Mouse (Mus musculus) CH12.LX (cell line): Measurements from ENCODE around the gene Szrd1. TPM values are rescaled to one million over a fixed set of nuclear protein-coding genes. Genes with fewer than 3 reads are reported as not detected.

Experiments used
- DNase-seq: peaks from one replicate; pipeline ENCODE4 v3.0.0-alpha.2; 2013; ENCODE audit errors: extremely low read depth
- H3K27ac ChIP-seq: 2 replicates; pipeline ENCODE4 v1.5.1; 2012; ENCODE audit warnings: low read depth, mild to moderate bottlenecking, control low read depth, moderate library complexity; ENCODE audit not compliant: insufficient read depth
- H3K27me3 ChIP-seq: replicated peaks from 2 replicates; pipeline ENCODE3; 2012; ENCODE audit warnings: inconsistent platforms
- H3K36me3 ChIP-seq, 2 experiments: replicated peaks in 1 of 2; 2 replicates each; pipeline versions ENCODE3 to v1.6.1; 2012; ENCODE audit warnings: inconsistent platforms in 1 of 2, low read length in 1 of 2, mild to moderate bottlenecking in 1 of 2, mixed read lengths in 1 of 2, moderate library complexity in 1 of 2; ENCODE audit not compliant: control insufficient read depth in 1 of 2, insufficient read depth in 1 of 2
- H3K4me1 ChIP-seq, 2 experiments: 2 replicates each; pipeline ENCODE4 v1.6.1; 2012; ENCODE audit warnings: inconsistent platforms in 1 of 2, moderate library complexity in 1 of 2; ENCODE audit not compliant: insufficient read depth in 2 of 2, control insufficient read depth in 1 of 2
- H3K4me2 ChIP-seq: 2 replicates; pipeline ENCODE4 v1.6.1; 2012; ENCODE audit warnings: low read depth, mild to moderate bottlenecking, control low read depth; ENCODE audit not compliant: poor library complexity, insufficient read depth, severe bottlenecking
- H3K4me3 ChIP-seq, 3 experiments: fragments of 150-350 bp in 1 of 3; sonication (generic) in 1 of 3; replicated peaks in 1 of 3; 2 replicates each; pipeline versions ENCODE3 to v1.5.1; 2011 to 2012; ENCODE audit warnings: low read depth in 2 of 3, low read length in 2 of 3, mild to moderate bottlenecking in 2 of 3, moderate library complexity in 2 of 3, control low read depth in 1 of 3, improper control_type of control experiment in 1 of 3, inconsistent platforms in 1 of 3, mixed read lengths in 1 of 3; ENCODE audit not compliant: poor library complexity in 1 of 3
- H3K79me2 ChIP-seq: replicated peaks from 2 replicates; pipeline ENCODE4 v1.6.1; 2012; ENCODE audit warnings: mild to moderate bottlenecking, moderate library complexity; ENCODE audit not compliant: control insufficient read depth, poor library complexity, insufficient read depth, severe bottlenecking; ENCODE audit errors: extremely low read depth
- H3K9ac ChIP-seq: 2 replicates; pipeline ENCODE4 v1.6.1; 2012; ENCODE audit warnings: low read depth, mild to moderate bottlenecking, control low read depth, moderate library complexity; ENCODE audit not compliant: insufficient read depth
- H3K9me3 ChIP-seq: replicated peaks from 2 replicates; pipeline ENCODE3; 2012; ENCODE audit warnings: low read length, inconsistent platforms, mixed read lengths
- CHD1 ChIP-seq: IDR thresholded peaks from 2 replicates; pipeline ENCODE4 v1.6.1; 2012; ENCODE audit warnings: low read depth, low read length, improper control_type of control experiment, inconsistent platforms
- ELF1 ChIP-seq: IDR thresholded peaks from 2 replicates; pipeline ENCODE4 v1.6.1; 2014; ENCODE audit warnings: low read depth, mild to moderate bottlenecking, inconsistent platforms, low read length, improper control_type of control experiment
- HCFC1 ChIP-seq: IDR thresholded peaks from 2 replicates; pipeline ENCODE4 v1.6.1; 2012; ENCODE audit warnings: low read depth, mild to moderate bottlenecking, inconsistent platforms, low read length, improper control_type of control experiment
- IRF4 ChIP-seq: IDR thresholded peaks from 2 replicates; pipeline ENCODE4 v1.6.1; 2014; ENCODE audit warnings: low read depth, mild to moderate bottlenecking, inconsistent platforms, low read length, improper control_type of control experiment
- JUND ChIP-seq: conservative IDR thresholded peaks from 2 replicates; pipeline ENCODE4 v1.6.1; 2011; ENCODE audit warnings: low read depth, low read length, improper control_type of control experiment
- MEF2A ChIP-seq: IDR thresholded peaks from 2 replicates; pipeline ENCODE4 v1.6.1; 2014; ENCODE audit warnings: low read depth, mild to moderate bottlenecking, inconsistent platforms, low read length, improper control_type of control experiment, borderline replicate concordance
- MXI1 ChIP-seq: IDR thresholded peaks from 2 replicates; pipeline ENCODE4 v1.6.1; 2011; ENCODE audit warnings: mild to moderate bottlenecking, low read depth, low read length, improper control_type of control experiment
- MYC ChIP-seq: IDR thresholded peaks from 2 replicates; pipeline ENCODE4 v1.6.1; 2011; ENCODE audit warnings: low read depth, mild to moderate bottlenecking, improper control_type of control experiment, low read length
- NELFE ChIP-seq: IDR thresholded peaks from 2 replicates; pipeline ENCODE4 v1.6.1; 2011; ENCODE audit warnings: low read depth, low read length, improper control_type of control experiment
- PAX5 ChIP-seq: IDR thresholded peaks from 2 replicates; pipeline ENCODE4 v1.6.1; 2012; ENCODE audit warnings: low read length, inconsistent platforms, mixed read lengths
- POLR2A ChIP-seq: IDR thresholded peaks from 2 replicates; pipeline ENCODE4 v1.6.1; 2011; ENCODE audit warnings: low read depth, mild to moderate bottlenecking, improper control_type of control experiment, low read length
- SIN3A ChIP-seq: IDR thresholded peaks from 2 replicates; pipeline ENCODE4 v1.6.1; 2012; ENCODE audit warnings: low read length, improper control_type of control experiment, inconsistent platforms
- SMC3 ChIP-seq: IDR thresholded peaks from 2 replicates; pipeline ENCODE4 v1.6.1; 2011; ENCODE audit warnings: low read depth, low read length, improper control_type of control experiment
- TBP ChIP-seq: conservative IDR thresholded peaks from 2 replicates; pipeline ENCODE4 v1.6.1; 2011; ENCODE audit warnings: low read depth, low read length, improper control_type of control experiment
- UBTF ChIP-seq: IDR thresholded peaks from 2 replicates; pipeline ENCODE4 v1.6.1; 2012; ENCODE audit warnings: low read depth, mild to moderate bottlenecking, inconsistent platforms, low read length, improper control_type of control experiment, moderate library complexity
- USF2 ChIP-seq: conservative IDR thresholded peaks from 2 replicates; pipeline ENCODE4 v1.6.1; 2011; ENCODE audit warnings: low read depth, low read length, improper control_type of control experiment
- ZC3H11A ChIP-seq: IDR thresholded peaks from 2 replicates; pipeline ENCODE4 v1.6.1; 2012; ENCODE audit warnings: low read depth, mild to moderate bottlenecking, inconsistent platforms, low read length, improper control_type of control experiment
- ZKSCAN1 ChIP-seq: IDR thresholded peaks from 2 replicates; pipeline ENCODE4 v1.6.1; 2012; ENCODE audit warnings: low read depth, inconsistent platforms, low read length, improper control_type of control experiment, borderline replicate concordance
- ZMIZ1 ChIP-seq: IDR thresholded peaks from 2 replicates; pipeline ENCODE4 v1.6.1; 2012; ENCODE audit warnings: low read depth, mild to moderate bottlenecking, inconsistent platforms, low read length, improper control_type of control experiment
- ZNF384 ChIP-seq: IDR thresholded peaks from 2 replicates; pipeline ENCODE4 v1.6.1; 2012; ENCODE audit warnings: low read depth, low read length, improper control_type of control experiment, inconsistent platforms
- dilution Hi-C: fragments of 300-500 bp; cut with MboI; formaldehyde crosslinking; loops from 2 replicates; pipeline ENCODE4 v1.14.3; 2020; ENCODE audit warnings: low sequenced_read_pairs; ENCODE audit not compliant: extremely low pct_unique_long_range_greater_than_20kb, extremely low pct_ligation_motif_present
- in situ Hi-C: fragments of 300-500 bp; cut with MboI; formaldehyde crosslinking; loops from 3 replicates; pipeline ENCODE4 v1.14.3; 2019; ENCODE audit warnings: low sequenced_read_pairs, low pct_ligation_motif_present, low pct_unique_long_range_greater_than_20kb, mixed read lengths
- polyA plus RNA-seq: library from polyadenylated mRNA; unstranded; fragments of >175 nt; gene quantifications from 2 replicates; pipeline ENCODE4 v1.2.1, GENCODE M21; 2012; ENCODE audit warnings: low read depth; ENCODE audit not compliant: insufficient read length
- total RNA-seq, 2 experiments: library from RNA; depleted of rRNA; stranded (reverse); fragments of 300-350 nt in 1 of 2; fragments of >200 nt in 1 of 2; gene quantifications; 2 replicates each; pipeline ENCODE4 v1.2.3; 2012 to 2014

Szrd1 gene
- total and polyA plus RNA-seq, 3 experiments = 80.9 to 143 (median 82.5) TPM

GRCm38 (mm10) chr4:141086862-141087261 lies 52.7 kb downstream of the Szrd1 start:
- H3K4me1 ChIP-seq = no peaks in the 10 kb centered on the region
- H3K9ac ChIP-seq = no peak overlapping the region
- no peak for DNase-seq
- dilution Hi-C loops = no loop called here
- H3K36me3 ChIP-seq = no peaks in the 10 kb centered on the region
- TF ChIP-seq NELFE (no peak), POLR2A (no peak), ZMIZ1 (no peak), USF2 (no peak), MYC (no peak), JUND (no peak), TBP (no peak), SIN3A (no peak), MXI1 (no peak), MEF2A (no peak), UBTF (no peak), IRF4 (no peak), ZNF384 (no peak), HCFC1 (no peak), SMC3 (no peak)
- TF ChIP-seq, all 38 proteins: peak for 0
- Histone ChIP-seq H3K9me3 (peaks cover 14% of the 10 kb centered on the region), H3K4me3 (no peak overlapping the region), H3K27me3 (peaks cover 35% of the 10 kb centered on the region), H3K4me2 (no peak overlapping the region), H3K27ac (no peak overlapping the region), H3K79me2 (no peaks in the 10 kb centered on the region)
- in situ Hi-C loops = no loop called here

GRCm38 (mm10) chr4:141078510-141079137 lies 61.0 kb downstream of the Szrd1 start:
- in situ Hi-C loops (no loop called here), dilution Hi-C loops (no loop called here)
- H3K4me1 ChIP-seq = peaks cover 6 to 21% of the 10 kb centered on the region in 2 experiments; a peak in 3 of 4 replicates
- peaks cover 13 to 18% of the 10 kb centered on the region in 2 experiments for H3K36me3 ChIP-seq
- peaks cover 15% of the 10 kb centered on the region for H3K9me3 ChIP-seq
- no peak overlapping the region for H3K4me2 ChIP-seq
- no peak for TF ChIP-seq IRF4
- peak; percentile 65 for TF ChIP-seq ZKSCAN1
- TF ChIP-seq ELF1 = no peak
- TF ChIP-seq CHD1 = no peak
- TF ChIP-seq ZC3H11A = no peak
- TF ChIP-seq PAX5 = no peak
- peaks cover 28% of the 10 kb centered on the region for H3K79me2 ChIP-seq
- DNase-seq = no peak
- peak overlapping the region in 1 of 3 experiments; percentile 89 for H3K4me3 ChIP-seq
- H3K27ac ChIP-seq = no peak overlapping the region
- peaks cover 1% of the 10 kb centered on the region for H3K27me3 ChIP-seq
- H3K9ac ChIP-seq = no peak overlapping the region
